Mouse (Mus musculus): ENCODE measurements at regions not wholly inside any gene's neighbourhood (a gene's known extent, or its start where the extent isn't known, plus 50 kb on each side); places are given as distances from the start of the nearest gene placed in this dataset.

DNA sequence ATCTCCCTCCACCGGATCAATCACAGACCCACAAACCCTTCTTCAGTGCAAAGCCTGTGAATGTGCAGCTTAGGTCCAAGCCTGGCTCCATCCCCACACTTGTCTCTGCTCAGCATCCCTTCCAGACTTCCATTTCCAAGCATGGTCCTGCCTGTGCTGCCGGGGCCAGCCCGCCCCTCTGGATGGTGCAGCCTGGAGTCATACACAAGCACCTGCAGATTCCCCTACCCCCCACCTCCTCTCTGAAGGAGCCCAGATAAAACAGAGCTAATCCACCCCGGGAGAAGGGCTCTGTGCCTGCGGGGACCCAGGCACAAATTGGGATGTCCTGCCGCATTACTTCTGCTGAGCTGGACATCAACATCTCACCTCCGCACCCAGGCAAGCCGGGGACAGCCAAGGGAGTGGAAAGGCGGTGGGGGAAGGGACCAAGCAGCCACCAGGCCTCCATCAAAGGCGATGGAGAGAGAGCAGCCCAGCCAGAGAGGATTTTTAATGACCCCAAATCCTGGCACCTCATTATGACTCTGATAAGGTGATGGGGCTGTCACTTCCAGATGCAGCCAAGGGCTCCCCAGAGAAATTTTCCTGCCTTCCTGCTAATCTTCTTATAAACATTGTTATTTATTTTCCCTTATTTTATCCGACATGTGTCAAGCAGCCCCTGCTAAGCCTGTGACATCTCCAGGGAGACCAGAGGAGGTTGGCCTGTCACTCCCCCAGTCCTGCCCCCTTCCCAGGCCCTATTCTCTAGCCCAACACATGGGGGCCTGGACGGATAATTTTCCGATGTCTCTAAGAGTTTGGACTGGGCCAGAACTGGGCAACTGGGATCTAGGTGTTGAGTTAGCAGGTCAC lies 105.5 kb upstream of the Unc5b start:
- DNase-seq, result peak; percentile 35 to 71

GRCm38 (mm10) chr10:60934297-60935286 lies 103.2 kb upstream of the Unc5b start:
- peak; percentile 69 to 84 for DNase-seq

DNA sequence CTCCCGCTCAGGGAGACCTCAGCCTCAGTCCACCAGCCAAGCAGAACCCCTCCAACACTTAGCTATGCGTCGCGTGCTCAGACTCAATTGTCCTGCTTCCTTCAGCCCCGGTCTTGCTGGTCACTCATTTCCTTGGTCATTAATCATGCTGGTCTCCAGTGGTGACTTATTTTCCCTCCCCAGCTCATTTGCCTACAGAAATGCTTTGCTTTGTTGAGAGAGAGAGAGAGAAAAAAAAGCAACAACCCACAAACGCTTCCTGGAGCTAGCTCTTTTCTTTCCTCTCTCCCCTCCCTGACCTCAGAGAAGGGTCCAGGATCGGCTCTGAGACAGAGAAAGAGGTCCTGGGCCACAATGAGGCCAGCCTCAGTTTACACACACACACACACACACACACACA lies 102.5 kb upstream of the Unc5b start:
- peak; percentile 48 to 76 for DNase-seq

- DNase-seq, result no peak
Measured at GRCm38 (mm10) chr10:60932855-60933254, 101.5 kb upstream of the Unc5b start.

DNA sequence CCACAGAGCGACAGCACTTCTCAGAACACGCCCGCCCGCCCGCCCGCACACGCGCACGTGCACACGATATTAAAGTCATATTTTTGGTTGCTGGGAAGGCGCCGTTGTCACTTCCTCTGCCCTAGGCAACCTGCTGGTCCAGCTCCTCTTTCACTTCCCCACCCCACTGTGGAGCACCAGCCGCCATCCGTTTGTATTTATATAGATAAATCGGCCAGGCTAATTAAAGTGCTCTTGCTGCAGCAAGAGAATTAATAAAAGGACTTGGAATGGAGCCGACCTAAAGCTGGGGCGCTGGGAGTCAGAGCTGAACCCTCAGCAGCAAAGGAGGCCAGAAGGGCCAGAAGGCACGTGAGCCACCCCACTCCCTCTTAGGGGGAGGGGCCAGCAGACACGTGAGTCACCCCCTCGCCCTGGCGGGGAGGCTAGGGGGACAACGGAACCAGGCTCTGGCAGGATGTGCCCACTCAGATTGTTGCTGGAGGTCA lies 100.6 kb upstream of the Unc5b start:
- peak; percentile 32 to 49 for DNase-seq

DNA sequence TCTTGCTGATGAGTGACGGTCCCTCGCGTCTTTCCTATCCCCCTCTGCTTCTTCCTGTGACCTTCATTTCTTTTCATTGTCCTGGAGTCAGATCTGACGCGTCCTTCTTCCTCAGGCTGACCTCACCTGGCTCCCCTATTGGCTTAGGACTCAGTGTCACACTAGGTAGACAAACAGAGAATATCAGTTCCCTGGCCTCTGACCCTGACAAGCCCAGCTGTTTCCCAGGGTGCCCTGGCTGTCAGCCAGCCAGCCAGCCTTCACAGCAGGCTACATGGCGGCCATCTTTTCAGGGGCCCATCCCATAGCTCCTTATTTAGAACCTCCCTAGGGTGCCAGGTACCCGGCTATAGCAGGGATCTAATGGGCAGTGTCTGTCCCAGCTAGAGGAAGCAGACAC lies 97.3 kb upstream of the Unc5b start:
- peak in 1 of 2 experiments; percentile 38 for DNase-seq

GRCm38 (mm10) chr10:60928164-60928563 lies 96.8 kb upstream of the Unc5b start:
- DNase-seq, result peak in 1 of 2 experiments; percentile 28

GRCm38 (mm10) chr10:60926632-60927031 lies 95.3 kb upstream of the Unc5b start:
- peak in 1 of 2 experiments; percentile 9 for DNase-seq

GRCm38 (mm10) chr10:60925644-60926043 lies 94.3 kb upstream of the Unc5b start:
- DNase-seq, result no peak

GRCm38 (mm10) chr10:60925198-60925597 lies 93.8 kb upstream of the Unc5b start:
- no peak for DNase-seq

GRCm38 (mm10) chr10:60923806-60924205 lies 92.4 kb upstream of the Unc5b start:
- DNase-seq, result peak in 1 of 2 experiments; percentile 15

DNA sequence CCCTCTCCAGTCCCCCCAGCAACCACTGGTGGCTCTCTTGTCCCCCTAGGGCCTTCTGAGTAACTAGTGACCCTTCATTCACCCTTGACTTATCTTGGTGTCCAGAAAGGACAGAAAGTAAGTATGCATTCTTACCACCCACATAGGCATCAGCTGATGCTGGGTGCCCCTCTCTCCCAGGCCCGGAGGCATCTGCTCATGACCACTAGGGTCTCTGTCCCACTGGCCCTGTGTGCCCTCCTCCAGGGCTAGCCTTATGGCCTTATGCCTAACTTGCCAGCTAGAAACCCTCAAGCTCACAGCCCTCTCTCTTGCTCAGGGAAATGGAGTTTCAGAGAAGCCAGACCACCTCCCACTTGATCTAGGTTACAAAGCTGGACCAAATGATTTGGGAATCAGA lies 89.2 kb upstream of the Unc5b start:
- no peak for DNase-seq

GRCm38 (mm10) chr10:60918020-60918419 lies 86.6 kb upstream of the Unc5b start:
- no peak for DNase-seq

GRCm38 (mm10) chr10:60914391-60914790 lies 83.0 kb upstream of the Unc5b start:
- DNase-seq, result no peak

- DNase-seq, result no peak
Measured at GRCm38 (mm10) chr10:60913456-60913900, 82.1 kb upstream of the Unc5b start.

DNA sequence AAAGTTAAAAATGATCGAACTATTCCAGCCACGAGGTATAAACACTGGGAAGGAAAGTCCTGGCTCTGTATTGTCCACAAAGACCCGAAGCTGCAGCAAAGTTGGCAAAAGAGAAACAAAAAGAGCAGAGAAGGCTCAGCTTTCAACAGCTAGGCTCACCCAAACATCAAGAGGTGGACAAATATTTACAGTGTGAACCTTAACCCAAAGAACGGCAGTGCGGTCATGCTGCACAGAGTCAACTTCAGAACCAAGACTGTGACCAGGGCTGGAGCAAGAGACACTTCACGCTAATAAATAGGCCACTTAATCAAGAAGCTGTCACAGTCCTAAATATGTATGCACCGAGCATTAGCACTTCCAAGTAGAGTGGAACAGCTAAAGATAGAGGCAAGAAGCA lies 73.0 kb upstream of the Unc5b start:
- no peak for DNase-seq

GRCm38 (mm10) chr10:60900992-60901391 lies 69.6 kb upstream of the Unc5b start:
- DNase-seq, result no peak

- no peak for DNase-seq
Measured at GRCm38 (mm10) chr10:60893810-60894147, 62.4 kb upstream of the Unc5b start.

GRCm38 (mm10) chr10:60893130-60893809 lies 61.9 kb upstream of the Unc5b start:
- no peak for DNase-seq

GRCm38 (mm10) chr10:60892730-60893129 lies 61.3 kb upstream of the Unc5b start:
- peak; percentile 36 to 52 for DNase-seq

- no peak for DNase-seq
Measured at GRCm38 (mm10) chr10:60891476-60892170, 60.2 kb upstream of the Unc5b start.

DNA sequence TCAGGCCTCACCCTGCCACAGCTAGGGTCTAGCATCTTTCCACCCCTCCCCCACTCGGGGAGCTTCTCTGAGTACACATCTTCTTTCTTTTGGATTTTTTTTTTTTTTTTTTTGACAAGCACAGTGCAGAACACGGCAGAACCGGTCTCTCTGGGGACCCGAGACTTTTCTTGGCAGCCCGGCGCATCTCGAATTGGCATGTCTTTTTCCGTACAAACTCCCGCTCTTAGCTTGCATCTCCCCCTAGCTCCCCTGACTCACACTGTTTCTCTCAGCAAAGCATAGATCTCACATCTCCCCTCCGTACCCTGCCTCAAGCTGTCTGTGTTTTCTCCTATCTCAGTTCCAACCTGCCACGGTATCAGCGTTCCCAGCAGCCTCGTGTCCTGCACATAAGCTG lies 58.4 kb upstream of the Unc5b start:
- no peak for DNase-seq

Measured in lung, postnatal 4 days (tissue).